Mouse (Mus musculus): ENCODE measurements around the gene Mapkapk2. TPM values are rescaled to one million over a fixed set of nuclear protein-coding genes. Genes with fewer than 3 reads are reported as not detected.

The Mapkapk2 gene
- polyA plus RNA-seq, 1 experiment: 283 TPM

- Histone ChIP-seq H3K4me3 (ENCODE audit: insufficient read depth, low read length) (no peak overlapping the region), H3K27ac (ENCODE audit: insufficient read depth, low read depth, low read length) (no peak overlapping the region), H3K4me1 (ENCODE audit: control insufficient read depth, insufficient read depth, low read length) (peaks cover 31% of the 10 kb centered on the region)
- TF ChIP-seq CTCF (IDR thresholded peaks at IDR 0.05; ENCODE audit: low read depth, low read length) (no peak), POLR2A (IDR thresholded peaks at IDR 0.05; ENCODE audit: borderline replicate concordance, low read depth, low read length) (no peak)
These were observed 43.4 kb downstream of the Mapkapk2 start for GRCm38 (mm10) chr1:131054251-131054650.

GRCm38 (mm10) chr1:131053656-131054055 is 44.0 kb downstream of the Mapkapk2 start:
- Histone ChIP-seq H3K27ac (ENCODE audit: insufficient read depth, low read depth, low read length) (0 out of 2 replicates have a peak overlapping the region, but pooled peaks have one; percentile 22), H3K4me1 (ENCODE audit: control insufficient read depth, insufficient read depth, low read length) (peaks cover 28% of the 10 kb centered on the region), H3K4me3 (ENCODE audit: insufficient read depth, low read length) (no peak overlapping the region)
- TF ChIP-seq CTCF (IDR thresholded peaks at IDR 0.05; ENCODE audit: low read depth, low read length): no peak
- no peak for TF ChIP-seq POLR2A (IDR thresholded peaks at IDR 0.05; ENCODE audit: borderline replicate concordance, low read depth, low read length)

- H3K27ac ChIP-seq (ENCODE audit: insufficient read depth, low read depth, low read length): 0 out of 2 replicates have a peak overlapping the region, but pooled peaks have one; percentile 22
- H3K4me1 ChIP-seq (ENCODE audit: control insufficient read depth, insufficient read depth, low read length): peaks cover 28% of the 10 kb centered on the region
- TF ChIP-seq CTCF (IDR thresholded peaks at IDR 0.05; ENCODE audit: low read depth, low read length): no peak; the same call in none of the 2 replicates
- no peak overlapping the region for H3K4me3 ChIP-seq (ENCODE audit: insufficient read depth, low read length)
These were observed 44.4 kb downstream of the Mapkapk2 start for GRCm38 (mm10) chr1:131053239-131053638.

GRCm38 (mm10) chr1:131051073-131051472 is 46.6 kb downstream of the Mapkapk2 start:
- Histone ChIP-seq H3K4me3 (ENCODE audit: insufficient read depth, low read length) (no peak overlapping the region), H3K4me1 (ENCODE audit: control insufficient read depth, insufficient read depth, low read length) (peaks cover 28% of the 10 kb centered on the region), H3K27ac (ENCODE audit: insufficient read depth, low read depth, low read length) (no peak overlapping the region)
- TF ChIP-seq POLR2A (IDR thresholded peaks at IDR 0.05; ENCODE audit: borderline replicate concordance, low read depth, low read length) (no peak), CTCF (IDR thresholded peaks at IDR 0.05; ENCODE audit: low read depth, low read length) (no peak)

- Histone ChIP-seq H3K4me1 (ENCODE audit: control insufficient read depth, insufficient read depth, low read length) (peaks cover 28% of the 10 kb centered on the region), H3K27ac (ENCODE audit: insufficient read depth, low read depth, low read length) (no peak overlapping the region)
These were observed 47.0 kb downstream of the Mapkapk2 start for GRCm38 (mm10) chr1:131050617-131051016.

GRCm38 (mm10) chr1:131050011-131050410 is 47.6 kb downstream of the Mapkapk2 start:
- H3K4me1 ChIP-seq (ENCODE audit: control insufficient read depth, insufficient read depth, low read length): peaks cover 28% of the 10 kb centered on the region
- H3K27ac ChIP-seq (ENCODE audit: insufficient read depth, low read depth, low read length): no peak overlapping the region
- no peak overlapping the region for H3K4me3 ChIP-seq (ENCODE audit: insufficient read depth, low read length)
- TF ChIP-seq POLR2A (IDR thresholded peaks at IDR 0.05; ENCODE audit: borderline replicate concordance, low read depth, low read length) (no peak), CTCF (IDR thresholded peaks at IDR 0.05; ENCODE audit: low read depth, low read length) (no peak)

More at GRCm38 (mm10) chr1:131050617-131051016, 47.0 kb downstream of the Mapkapk2 start:
- no peak overlapping the region for H3K4me3 ChIP-seq (ENCODE audit: insufficient read depth, low read length)
- no peak for TF ChIP-seq POLR2A (IDR thresholded peaks at IDR 0.05; ENCODE audit: borderline replicate concordance, low read depth, low read length)
- no peak for TF ChIP-seq CTCF (IDR thresholded peaks at IDR 0.05; ENCODE audit: low read depth, low read length)

- TF ChIP-seq POLR2A (IDR thresholded peaks at IDR 0.05; ENCODE audit: borderline replicate concordance, low read depth, low read length): no peak
- TF ChIP-seq CTCF (IDR thresholded peaks at IDR 0.05; ENCODE audit: low read depth, low read length): no peak
- H3K4me1 ChIP-seq (ENCODE audit: control insufficient read depth, insufficient read depth, low read length): peaks cover 28% of the 10 kb centered on the region
- H3K4me3 ChIP-seq (ENCODE audit: insufficient read depth, low read length): no peak overlapping the region
- H3K27ac ChIP-seq (ENCODE audit: insufficient read depth, low read depth, low read length): no peak overlapping the region
These were observed 48.2 kb downstream of the Mapkapk2 start for GRCm38 (mm10) chr1:131049361-131049806.

- H3K27ac ChIP-seq (ENCODE audit: insufficient read depth, low read depth, low read length): no peak overlapping the region
- H3K4me3 ChIP-seq (ENCODE audit: insufficient read depth, low read length): no peak overlapping the region
- H3K4me1 ChIP-seq (ENCODE audit: control insufficient read depth, insufficient read depth, low read length): peaks cover 28% of the 10 kb centered on the region
- TF ChIP-seq CTCF (IDR thresholded peaks at IDR 0.05; ENCODE audit: low read depth, low read length) (no peak), POLR2A (IDR thresholded peaks at IDR 0.05; ENCODE audit: borderline replicate concordance, low read depth, low read length) (no peak)
These were observed 48.7 kb downstream of the Mapkapk2 start for GRCm38 (mm10) chr1:131048946-131049345.

GRCm38 (mm10) chr1:131048121-131048863 is 49.3 kb downstream of the Mapkapk2 start:
- Histone ChIP-seq H3K4me3 (ENCODE audit: insufficient read depth, low read length) (no peak overlapping the region), H3K27ac (ENCODE audit: insufficient read depth, low read depth, low read length) (no peak overlapping the region), H3K4me1 (ENCODE audit: control insufficient read depth, insufficient read depth, low read length) (peaks cover 28% of the 10 kb centered on the region)
- TF ChIP-seq POLR2A (IDR thresholded peaks at IDR 0.05; ENCODE audit: borderline replicate concordance, low read depth, low read length): no peak
- no peak for TF ChIP-seq CTCF (IDR thresholded peaks at IDR 0.05; ENCODE audit: low read depth, low read length)

- H3K4me3 ChIP-seq (ENCODE audit: insufficient read depth, low read length): no peak overlapping the region
- no peak overlapping the region for H3K27ac ChIP-seq (ENCODE audit: insufficient read depth, low read depth, low read length)
- peaks cover 26% of the 10 kb centered on the region for H3K4me1 ChIP-seq (ENCODE audit: control insufficient read depth, insufficient read depth, low read length)
- TF ChIP-seq CTCF (IDR thresholded peaks at IDR 0.05; ENCODE audit: low read depth, low read length) (no peak), POLR2A (IDR thresholded peaks at IDR 0.05; ENCODE audit: borderline replicate concordance, low read depth, low read length) (no peak)
These were observed 51.0 kb downstream of the Mapkapk2 start for GRCm38 (mm10) chr1:131046607-131047006.

Data from bone marrow macrophage, adult 2 months (primary cell).